Mouse (Mus musculus): Measurements from ENCODE around the gene Adipor2. TPM values are rescaled to one million over a fixed set of nuclear protein-coding genes. Genes with fewer than 3 reads are reported as not detected.

Gene Adipor2
- polyA plus RNA-seq, 1 experiment from 2014 or later, result 34.5 TPM

Other genes with a start within 250 kb of the Adipor2 start
- 10.8 and 10.9 TPM in 2 replicates for gene Dcp1b, start 242.5 kb downstream of the Adipor2 start, polyA plus RNA-seq (2014; fragmentation: Nextera tagmentation; extraction: Ambion mirVana)
- 3.6 and 4.0 TPM in 2 replicates for gene Cacna1c, start 221.3 kb downstream of the Adipor2 start, polyA plus RNA-seq (2014; fragmentation: Nextera tagmentation; extraction: Ambion mirVana)
- 0.05 TPM in 1 of 2 replicates, not detected in the other for gene Cacna2d4, start 181.2 kb downstream of the Adipor2 start, polyA plus RNA-seq (2014; fragmentation: Nextera tagmentation; extraction: Ambion mirVana)
- 0.14 TPM in 1 of 2 replicates, not detected in the other for gene Lrtm2, start 86.9 kb downstream of the Adipor2 start, polyA plus RNA-seq (2014; fragmentation: Nextera tagmentation; extraction: Ambion mirVana)
- 5.8 and 7.0 TPM in 2 replicates for gene Fbxl14, start 62.0 kb upstream of the Adipor2 start, polyA plus RNA-seq (2014; fragmentation: Nextera tagmentation; extraction: Ambion mirVana)
- gene Wnt5b, start 126.6 kb upstream of the Adipor2 start, polyA plus RNA-seq (2014; fragmentation: Nextera tagmentation; extraction: Ambion mirVana), result 5.4 and 5.8 TPM in 2 replicates

All from hindbrain, embryonic 11.5 days (tissue).